Comparison of ENCODE assay signal across 8 mouse cellular contexts in the genomic region with DNA sequence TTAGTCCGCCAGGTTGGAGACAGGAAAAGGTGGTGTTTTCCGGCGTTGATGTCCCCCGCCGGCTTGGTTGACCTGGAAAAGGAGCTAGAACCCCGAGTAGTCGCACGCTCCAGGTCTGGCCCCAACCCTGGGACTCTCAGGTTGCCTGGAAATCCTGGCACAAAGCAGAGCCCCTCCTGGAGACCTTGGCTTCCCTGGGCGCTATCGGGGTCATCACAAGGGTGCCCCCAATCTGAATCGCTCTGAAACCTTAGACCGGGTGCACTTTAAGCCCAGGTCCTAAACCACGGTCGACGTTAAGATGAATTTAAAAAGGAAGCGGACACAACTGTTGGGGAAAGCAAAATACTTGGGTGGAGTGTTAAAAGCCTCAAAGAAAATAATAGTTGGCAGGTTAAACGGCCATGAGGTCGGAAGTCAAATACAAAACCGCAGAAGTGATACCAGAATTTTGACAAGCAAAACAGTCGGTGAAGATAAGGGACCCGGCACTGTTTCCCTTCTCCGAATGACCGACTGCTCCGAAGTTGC. TPM values are rescaled to one million over a fixed set of nuclear protein-coding genes. Genes with fewer than 3 reads are reported as not detected.
DNase-seq lines count a peak whose midpoint lies in the region; ATAC-seq and TF ChIP-seq lines count a peak whose summit lies in the region.

No protein-coding gene starts in this region.

- intact Hi-C loops in heart, postnatal 14 days (cut with DNase I) = loop anchor here (5.0 kb wide), 3 partner anchors 116 to 211 kb away; no protein-coding TSS in a partner anchor

- no peak for TF ChIP-seq CTCF in bone marrow, adult 2 months (IDR thresholded peaks at IDR 0.05; ENCODE audit: control insufficient read depth, insufficient read depth, low read length)
- TF ChIP-seq CTCF in midbrain, postnatal 0 days (IDR thresholded peaks at IDR 0.05) = no peak

- H3K4me3 ChIP-seq in heart, embryonic 11.5 days (ENCODE audit: low read depth, low read length) = peak overlapping the region; percentile 81
- H3K4me3 ChIP-seq in bone marrow, adult 2 months (replicated peaks; ENCODE audit: control insufficient read depth, low read depth, low read length) = peak overlapping the region; percentile 91
- H3K4me3 ChIP-seq in midbrain, postnatal 0 days (ENCODE audit: low read depth, low read length) = peak overlapping the region; percentile 76

- DNase-seq in heart, postnatal 14 days = no peak
- peak; percentile 13 to 39 for DNase-seq in kidney, postnatal 36 days
- DNase-seq in midbrain, postnatal 0 days (ENCODE audit: low spot score) = peak; percentile 27
- no peak for DNase-seq in urinary bladder, adult 2 months (ENCODE audit: low spot score)
- DNase-seq in right cerebral cortex, postnatal 25 days = no peak

- WGBS in heart, embryonic 11.5 days (ENCODE audit: insufficient replicate concordance) = 3% methylated on average over 24 of the region's 24 CpGs
- WGBS in bone marrow, adult 2 months = 2% methylated on average over 24 of the region's 24 CpGs
- WGBS in midbrain, postnatal 0 days = 12% methylated on average over 24 of the region's 24 CpGs

- H3K4me1 ChIP-seq in heart, embryonic 11.5 days (ENCODE audit: control insufficient read depth, insufficient read depth, low read length) = peaks cover 6% of the 10 kb centered on the region; the same call in 1 of the 2 replicates
- H3K4me1 ChIP-seq in bone marrow, adult 2 months (ENCODE audit: control insufficient read depth, insufficient read depth, low read length) = no peaks in the 10 kb centered on the region; the same call in 1 of the 2 replicates
- H3K4me1 ChIP-seq in midbrain, postnatal 0 days (ENCODE audit: insufficient read depth, low read length) = peaks cover 6% of the 10 kb centered on the region; the same call in 1 of the 2 replicates

- ATAC-seq in heart, embryonic 11.5 days (replicated peaks; ENCODE audit: insufficient number of reproducible peaks, low FRiP score, low TSS enrichment) = no peak
- 0 out of 2 replicates have a peak, but pooled peaks have one; percentile 3 for ATAC-seq in granulocyte monocyte progenitor cell, adult 5-6 weeks (replicated peaks; ENCODE audit: poor library complexity, severe bottlenecking)
- peak; percentile 48 for ATAC-seq in midbrain, postnatal 0 days (ENCODE audit: low FRiP score)

- H3K27ac ChIP-seq in heart, embryonic 11.5 days (ENCODE audit: low read depth, low read length) = no peak overlapping the region
- peak overlapping the region; percentile 86 for H3K27ac ChIP-seq in bone marrow, adult 2 months (ENCODE audit: control insufficient read depth, insufficient read depth, low read depth, low read length, poor library complexity)
- peak overlapping the region; percentile 93 for H3K27ac ChIP-seq in midbrain, postnatal 0 days (ENCODE audit: low read depth, low read length)

- H3K27me3 ChIP-seq in heart, embryonic 11.5 days (ENCODE audit: control insufficient read depth, insufficient read depth, low read length) = no peaks in the 10 kb centered on the region
- no peaks in the 10 kb centered on the region for H3K27me3 ChIP-seq in midbrain, postnatal 0 days (ENCODE audit: insufficient read depth, low read length)

- no peak for TF ChIP-seq POLR2A in bone marrow, adult 2 months (IDR thresholded peaks at IDR 0.05; ENCODE audit: borderline replicate concordance, control insufficient read depth, low read depth, low read length)

- H3K4me2 ChIP-seq in heart, embryonic 11.5 days = peak overlapping the region; percentile 100
- peak overlapping the region; percentile 89 for H3K4me2 ChIP-seq in midbrain, postnatal 0 days (ENCODE audit: low read depth, low read length, poor library complexity, severe bottlenecking)

- no peaks in the 10 kb centered on the region for H3K36me3 ChIP-seq in heart, embryonic 11.5 days (ENCODE audit: control insufficient read depth, insufficient read depth, low read length)
- no peaks in the 10 kb centered on the region for H3K36me3 ChIP-seq in midbrain, postnatal 0 days (ENCODE audit: insufficient read depth, low read length)

- H3K9ac ChIP-seq in heart, embryonic 11.5 days (ENCODE audit: low read depth, low read length) = peak overlapping the region; percentile 88
- peak overlapping the region; percentile 91 for H3K9ac ChIP-seq in midbrain, postnatal 0 days (replicated peaks; ENCODE audit: low read length, poor library complexity, severe bottlenecking)

- no peaks in the 10 kb centered on the region for H3K9me3 ChIP-seq in heart, embryonic 11.5 days (replicated peaks; ENCODE audit: control insufficient read depth, low read length)
- no peaks in the 10 kb centered on the region for H3K9me3 ChIP-seq in midbrain, postnatal 0 days (ENCODE audit: low read length)

RNA-seq across cellular contexts. Expression of a gene that starts 1.2 kb away (rescaled TPM):
- polyA plus RNA-seq in heart, embryonic 11.5 days (2014; fragmentation: Nextera tagmentation; extraction: Ambion mirVana) = 35.0 and 36.0 TPM in 2 replicates
- total RNA-seq in heart, postnatal 14 days (2021) = 10 to 100 TPM; 28.3 to 36.2 TPM
- 21.5 and 29.6 TPM in 2 replicates for polyA plus RNA-seq in bone marrow, adult 2 months (2011; ENCODE audit: insufficient read depth, insufficient read length, low replicate concordance, missing spikeins)
- 38.1 and 45.1 TPM in 2 replicates for total RNA-seq in granulocyte monocyte progenitor cell, adult 5-6 weeks (2014; fragmentation: Nextera tagmentation)
- total RNA-seq in granulocyte monocyte progenitor cell, adult 5-6 weeks (2017) = 80.7 and 88.2 TPM in 2 replicates
- 26.4 and 32.8 TPM in 2 replicates for total RNA-seq in midbrain, postnatal 0 days (2014; rRNA removed)
- polyA plus RNA-seq in midbrain, postnatal 0 days (2015; fragmentation: Nextera tagmentation; extraction: Ambion mirVana) = 37.6 and 40.6 TPM in 2 replicates
- 291 and 304 TPM in 2 replicates for polyA plus RNA-seq in urinary bladder, adult 2 months (2012; rRNA removed)

Comparison
In these comparisons a context has a peak if more than half of its experiments do, and no peak if none do; other contexts are left out.
1. DNase-seq: peak in kidney, postnatal 36 days (2 of 2) and midbrain, postnatal 0 days (single experiment); none in heart, postnatal 14 days (0 of 2), urinary bladder, adult 2 months (single experiment) and right cerebral cortex, postnatal 25 days (single experiment).
2. Peak in every context shown above with its lines, with median percentiles within 50 percentile points of each other: H3K4me3 ChIP-seq.